Mouse (Mus musculus) neutrophil, adult 5-6 weeks (primary cell): Measurements from ENCODE around the gene Bpifa6. TPM values are rescaled to one million over a fixed set of nuclear protein-coding genes. Genes with fewer than 3 reads are reported as not detected.
"Not testable (repeated sequence)": the region's sequence is repeated elsewhere in the genome, so short reads cannot be mapped to it uniquely, and the experiment has no call there.

Experiments used
- ATAC-seq: fragments of 151-379, 151-347 bp; 2 replicates; pipeline ENCODE4 v1.8.0; 2017; ENCODE audit warnings: mild to moderate bottlenecking, moderate TSS enrichment; ENCODE audit not compliant: insufficient number of reproducible peaks, poor library complexity, low FRiP score, severe bottlenecking; ENCODE audit errors: extremely low read depth
- total RNA-seq: library from RNA; stranded (forward); fragments of 200-1000 nt; gene quantifications from 2 replicates; pipeline ENCODE4 v1.2.3, GENCODE M21; 2017

Bpifa6 gene
- total RNA-seq, 1 experiment from 2014 or later: not detected

DNA sequence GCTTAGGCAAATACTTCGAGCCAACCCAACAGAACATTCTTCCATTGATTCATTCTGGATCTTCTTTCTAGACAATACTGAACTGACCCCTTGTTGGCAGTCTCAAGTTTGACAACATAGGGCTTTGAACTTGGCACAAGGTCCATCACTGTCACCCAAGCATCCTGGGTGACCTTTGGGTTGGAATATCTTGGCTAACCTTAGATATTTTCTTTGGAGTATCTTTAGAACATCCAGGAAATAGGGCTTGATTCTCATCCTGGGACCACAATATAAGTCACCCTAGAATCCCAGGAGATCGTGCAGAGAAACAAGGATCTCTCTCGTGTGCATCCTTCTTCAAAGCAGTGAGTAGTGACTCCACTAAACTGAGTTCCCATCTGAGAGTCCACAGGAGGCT is 33.2 kb downstream of the Bpifa6 start, which contains the start of gene Bpifa2:
Gene Bpifa2, plus strand, starts transcription at position 301 of the 400 bp plus-strand sequence.
- ATAC-seq: no peak

DNA sequence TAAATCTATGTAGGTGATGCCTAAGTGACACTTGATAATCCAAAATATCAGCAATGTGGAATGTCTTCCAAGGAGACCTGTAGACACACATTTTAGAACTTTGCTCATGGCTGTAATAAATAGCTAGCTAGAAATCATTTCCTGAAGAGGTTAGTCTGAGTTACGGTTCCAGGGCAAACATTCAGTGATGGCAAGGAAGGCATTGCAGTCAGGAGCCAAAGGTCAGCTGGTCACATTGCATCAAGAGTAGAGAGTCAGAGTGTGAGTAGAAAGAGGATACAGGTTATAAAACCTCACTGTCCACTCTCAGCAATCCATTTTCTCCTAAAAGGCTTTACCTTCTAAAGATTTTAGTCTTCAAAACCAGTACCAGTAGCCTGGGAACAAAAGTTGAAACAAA is 43.2 kb downstream of the Bpifa6 start:
- no peak for ATAC-seq

DNA sequence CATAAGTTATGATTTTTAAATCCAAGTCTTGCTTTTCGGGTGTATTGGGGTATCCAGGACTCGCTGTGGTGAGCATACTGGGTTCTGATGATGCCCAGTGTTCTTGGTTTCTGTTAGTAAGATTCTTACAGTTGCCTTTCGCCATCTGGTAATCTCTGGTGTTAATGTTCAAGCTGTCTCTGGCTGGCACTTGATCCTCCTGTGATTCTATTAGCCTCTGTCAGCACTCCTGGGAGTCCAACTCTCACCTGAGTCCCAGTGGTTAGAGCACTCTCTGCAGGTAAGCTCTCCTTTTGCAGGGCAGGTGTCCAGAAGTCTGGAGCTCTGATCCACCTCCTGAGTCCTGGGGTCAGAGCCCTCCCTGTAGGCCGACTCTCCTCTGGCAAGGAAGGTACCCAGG is 49.9 kb downstream of the Bpifa6 start:
- ATAC-seq: not testable (repeated sequence)

DNA sequence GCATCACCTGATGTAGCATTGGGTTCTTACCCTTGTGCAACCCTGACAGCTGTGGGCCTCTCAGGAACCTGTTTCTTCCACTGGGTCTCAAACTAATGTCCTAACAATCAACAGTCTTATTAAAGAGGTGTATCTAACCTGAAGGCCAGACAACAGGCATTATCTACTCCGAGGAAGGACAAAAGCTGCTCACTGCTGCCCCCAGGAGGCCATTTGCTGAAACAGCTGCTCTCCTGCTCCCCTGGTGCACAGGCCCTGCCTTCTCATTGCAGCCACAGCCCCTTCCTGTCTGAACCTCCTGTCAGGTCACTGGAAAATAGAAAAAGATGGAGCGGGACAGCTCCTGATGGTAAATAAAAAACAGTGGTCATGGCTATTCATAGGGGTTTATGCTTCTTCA is 64.2 kb downstream of the Bpifa6 start:
- ATAC-seq: no peak

DNA sequence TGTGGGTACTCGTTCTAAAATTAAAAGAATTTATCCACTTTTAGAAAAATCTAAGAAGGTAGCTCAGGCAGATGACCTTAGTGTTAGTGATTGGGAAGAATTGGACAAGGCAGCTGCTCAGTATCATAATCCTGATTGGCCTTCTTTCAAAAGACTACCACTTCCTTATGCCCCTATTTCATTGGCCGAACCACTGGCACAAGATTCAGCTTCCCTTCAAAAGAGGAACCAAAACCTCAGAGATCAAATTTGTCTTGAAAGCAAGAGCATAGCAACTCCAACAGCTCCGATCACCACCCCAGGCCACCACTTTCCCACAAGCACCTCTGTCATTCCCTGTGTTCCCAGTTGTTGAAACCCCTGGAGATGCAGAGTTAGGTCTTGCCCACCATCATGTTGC is 70.0 kb downstream of the Bpifa6 start:
- ATAC-seq: no peak

Other genes starting within 250 kb of the Bpifa6 start
- gene Mapre1, start 233.7 kb upstream of the Bpifa6 start, total RNA-seq: 49.0 and 142 TPM in 2 replicates
- 0.25 and 1.9 TPM in 2 replicates for gene Efcab8, start 195.0 kb upstream of the Bpifa6 start, total RNA-seq
- gene Sun5, start 103.9 kb upstream of the Bpifa6 start, total RNA-seq: not detected in 2 replicates
- not detected in 2 replicates for gene Bpifb2, start 99.9 kb upstream of the Bpifa6 start, total RNA-seq
- gene Bpifb6, start 74.6 kb upstream of the Bpifa6 start, total RNA-seq: 0.74 TPM in 1 of 2 replicates, not detected in the other
- gene Bpifb3, start 56.7 kb upstream of the Bpifa6 start, total RNA-seq: not detected in 2 replicates
- not detected in 2 replicates for gene Bpifb4, start 36.7 kb upstream of the Bpifa6 start, total RNA-seq
- gene Bpifa2, start 33.3 kb downstream of the Bpifa6 start, total RNA-seq: not detected in 2 replicates
- gene Bpifa3, start 155.4 kb downstream of the Bpifa6 start, total RNA-seq: not detected in 2 replicates
- gene Bpifa1, start 167.9 kb downstream of the Bpifa6 start, total RNA-seq: not detected in 2 replicates
- gene Bpifa5, start 187.7 kb downstream of the Bpifa6 start, total RNA-seq: not detected in 2 replicates
- gene Bpifb1, start 215.9 kb downstream of the Bpifa6 start, total RNA-seq: not detected in 2 replicates
- not detected in 2 replicates for gene Bpifb5, start 248.8 kb downstream of the Bpifa6 start, total RNA-seq